Mouse (Mus musculus): ENCODE measurements around the gene Tmem95. TPM values are rescaled to one million over a fixed set of nuclear protein-coding genes. Genes with fewer than 3 reads are reported as not detected.

The Tmem95 gene
- polyA plus RNA-seq, 1 experiment = not detected

- Histone ChIP-seq H3K4me3 (ENCODE audit: insufficient read depth, poor library complexity, severe bottlenecking) (peak overlapping the region; percentile 3), H3K36me3 (ENCODE audit: control insufficient read depth, insufficient read depth) (peaks cover 84% of the 10 kb centered on the region)
- TF ChIP-seq CTCF (IDR thresholded peaks at IDR 0.05; ENCODE audit: control insufficient read depth, insufficient read depth, insufficient read length) (no peak), FOSL1 (IDR thresholded peaks at IDR 0.05; ENCODE audit: insufficient read depth, low read length, poor library complexity, severe bottlenecking) (no peak), MAX (IDR thresholded peaks at IDR 0.05) (no peak), USF1 (IDR thresholded peaks at IDR 0.05; ENCODE audit: low read depth) (no peak), CEBPB (IDR thresholded peaks at IDR 0.05; ENCODE audit: low read depth) (no peak), MYOD1 (IDR thresholded peaks at IDR 0.05; ENCODE audit: control insufficient read depth, insufficient read length, low read depth) (no peak), MYOG (IDR thresholded peaks at IDR 0.05; ENCODE audit: control insufficient read depth, extremely low read depth, insufficient read length) (no peak)
Observed at GRCm38 (mm10) chr11:69915667-69916627, 38.1 kb upstream of the Tmem95 start.

GRCm38 (mm10) chr11:69914917-69915430 lies 37.2 kb upstream of the Tmem95 start:
- Histone ChIP-seq H3K36me3 (ENCODE audit: control insufficient read depth, insufficient read depth) (peaks cover 90% of the 10 kb centered on the region), H3K4me3 (ENCODE audit: insufficient read depth, poor library complexity, severe bottlenecking) (peak overlapping the region; percentile 55), H3K79me3 (ENCODE audit: low read depth) (peaks cover 43% of the 10 kb centered on the region)

More at GRCm38 (mm10) chr11:69915667-69916627, 38.1 kb upstream of the Tmem95 start:
- Histone ChIP-seq H3K79me3 (ENCODE audit: low read depth) (peaks cover 50% of the 10 kb centered on the region), H3K27me3 (ENCODE audit: control insufficient read depth, insufficient read depth, insufficient read length) (no peaks in the 10 kb centered on the region), H3K79me2 (ENCODE audit: control insufficient read depth, insufficient read depth) (peaks cover 70% of the 10 kb centered on the region), H3ac (ENCODE audit: control insufficient read depth, insufficient read length, low read depth) (no peak overlapping the region)

GRCm38 (mm10) chr11:69914372-69914764 lies 36.5 kb upstream of the Tmem95 start:
- H3K4me3 ChIP-seq (ENCODE audit: insufficient read depth, poor library complexity, severe bottlenecking) = peak overlapping the region; percentile 55
- H3K79me2 ChIP-seq (ENCODE audit: control insufficient read depth, insufficient read depth) = peaks cover 54% of the 10 kb centered on the region
- H3ac ChIP-seq (ENCODE audit: control insufficient read depth, insufficient read length, low read depth) = peak overlapping the region; percentile 85
- TF ChIP-seq MYOG (IDR thresholded peaks at IDR 0.05; ENCODE audit: control insufficient read depth, extremely low read depth, insufficient read length) = no peak
- no peak for TF ChIP-seq MYOD1 (IDR thresholded peaks at IDR 0.05; ENCODE audit: control insufficient read depth, insufficient read length, low read depth)
- TF ChIP-seq CTCF (IDR thresholded peaks at IDR 0.05; ENCODE audit: control insufficient read depth, insufficient read depth, insufficient read length) = no peak
- no peak for TF ChIP-seq FOSL1 (IDR thresholded peaks at IDR 0.05; ENCODE audit: insufficient read depth, low read length, poor library complexity, severe bottlenecking)
- TF ChIP-seq USF1 (IDR thresholded peaks at IDR 0.05; ENCODE audit: low read depth) = no peak
- TF ChIP-seq MAX (IDR thresholded peaks at IDR 0.05) = no peak
- no peak for TF ChIP-seq CEBPB (IDR thresholded peaks at IDR 0.05; ENCODE audit: low read depth)
- peaks cover 37% of the 10 kb centered on the region for H3K79me3 ChIP-seq (ENCODE audit: low read depth)
- no peaks in the 10 kb centered on the region for H3K27me3 ChIP-seq (ENCODE audit: control insufficient read depth, insufficient read depth, insufficient read length)
- H3K36me3 ChIP-seq (ENCODE audit: control insufficient read depth, insufficient read depth) = peaks cover 92% of the 10 kb centered on the region

More at GRCm38 (mm10) chr11:69914917-69915430, 37.2 kb upstream of the Tmem95 start:
- TF ChIP-seq MYOG (IDR thresholded peaks at IDR 0.05; ENCODE audit: control insufficient read depth, extremely low read depth, insufficient read length) = no peak
- TF ChIP-seq USF1 (IDR thresholded peaks at IDR 0.05; ENCODE audit: low read depth) = no peak
- no peak for TF ChIP-seq MAX (IDR thresholded peaks at IDR 0.05)
- TF ChIP-seq FOSL1 (IDR thresholded peaks at IDR 0.05; ENCODE audit: insufficient read depth, low read length, poor library complexity, severe bottlenecking) = no peak
- TF ChIP-seq CTCF (IDR thresholded peaks at IDR 0.05; ENCODE audit: control insufficient read depth, insufficient read depth, insufficient read length) = no peak
- no peak for TF ChIP-seq CEBPB (IDR thresholded peaks at IDR 0.05; ENCODE audit: low read depth)
- no peak for TF ChIP-seq MYOD1 (IDR thresholded peaks at IDR 0.05; ENCODE audit: control insufficient read depth, insufficient read length, low read depth)
- peak overlapping the region; percentile 36 for H3ac ChIP-seq (ENCODE audit: control insufficient read depth, insufficient read length, low read depth)
- peaks cover 60% of the 10 kb centered on the region for H3K79me2 ChIP-seq (ENCODE audit: control insufficient read depth, insufficient read depth)
- no peaks in the 10 kb centered on the region for H3K27me3 ChIP-seq (ENCODE audit: control insufficient read depth, insufficient read depth, insufficient read length)

GRCm38 (mm10) chr11:69913554-69914371 lies 35.9 kb upstream of the Tmem95 start, which contains the start of gene Gps2:
Gene Gps2, plus strand, starts transcription at chr11:69913888.
- Histone ChIP-seq H3K27me3 (ENCODE audit: control insufficient read depth, insufficient read depth, insufficient read length) (no peaks in the 10 kb centered on the region), H3K4me3 (ENCODE audit: insufficient read depth, poor library complexity, severe bottlenecking) (peak within 1 kb of the TSS; percentile 55), H3K79me3 (ENCODE audit: low read depth) (peaks cover 31% of the 10 kb centered on the region), H3K36me3 (ENCODE audit: control insufficient read depth, insufficient read depth) (peaks cover 91% of the 10 kb centered on the region), H3K79me2 (ENCODE audit: control insufficient read depth, insufficient read depth) (peaks cover 48% of the 10 kb centered on the region), H3ac (ENCODE audit: control insufficient read depth, insufficient read length, low read depth) (peak within 1 kb of the TSS; percentile 85)
- TF ChIP-seq MAX (IDR thresholded peaks at IDR 0.05) (peak; percentile 90), FOSL1 (IDR thresholded peaks at IDR 0.05; ENCODE audit: insufficient read depth, low read length, poor library complexity, severe bottlenecking) (no peak), MYOG (IDR thresholded peaks at IDR 0.05; ENCODE audit: control insufficient read depth, extremely low read depth, insufficient read length) (no peak), CTCF (IDR thresholded peaks at IDR 0.05; ENCODE audit: control insufficient read depth, insufficient read depth, insufficient read length) (no peak), USF1 (IDR thresholded peaks at IDR 0.05; ENCODE audit: low read depth) (no peak), MYOD1 (IDR thresholded peaks at IDR 0.05; ENCODE audit: control insufficient read depth, insufficient read length, low read depth) (no peak)
